Mouse (Mus musculus) embryonic fibroblast, embryonic 13.5 days (primary cell): ENCODE results near the gene Brpf1. TPM values are rescaled to one million over a fixed set of nuclear protein-coding genes. Genes with fewer than 3 reads are reported as not detected.

Experiments
- H3K27ac ChIP-seq: 2 replicates; pipeline ENCODE4 v1.5.1; 2012; ENCODE audit warnings: low read length, control low read depth, inconsistent platforms; ENCODE audit not compliant: insufficient read depth
- H3K4me1 ChIP-seq: 2 replicates; pipeline ENCODE4 v1.6.1; 2011; ENCODE audit warnings: low read length; ENCODE audit not compliant: control insufficient read depth, insufficient read depth
- H3K4me3 ChIP-seq: 2 replicates; pipeline ENCODE4 v1.5.1; 2011; ENCODE audit warnings: mild to moderate bottlenecking, control low read depth, low read length; ENCODE audit not compliant: insufficient read depth
- CTCF ChIP-seq: IDR thresholded peaks from 2 replicates; pipeline ENCODE4 v1.5.1; 2011; ENCODE audit warnings: mild to moderate bottlenecking, control low read depth, low read length, moderate library complexity, borderline replicate concordance; ENCODE audit not compliant: insufficient read depth
- POLR2A ChIP-seq: IDR thresholded peaks from 2 replicates; pipeline ENCODE4 v1.6.1; 2011; ENCODE audit warnings: low read depth, mild to moderate bottlenecking, control low read depth, low read length, moderate library complexity
- polyA plus RNA-seq: library from polyadenylated mRNA; stranded (reverse); fragments of >200 nt; gene quantifications from 2 replicates; pipeline ENCODE4 v1.2.4, GENCODE M21; 2011; ENCODE audit warnings: low read depth; ENCODE audit not compliant: missing spikeins, insufficient read length

Gene Brpf1
- polyA plus RNA-seq, 1 experiment = 16.5 TPM

DNA sequence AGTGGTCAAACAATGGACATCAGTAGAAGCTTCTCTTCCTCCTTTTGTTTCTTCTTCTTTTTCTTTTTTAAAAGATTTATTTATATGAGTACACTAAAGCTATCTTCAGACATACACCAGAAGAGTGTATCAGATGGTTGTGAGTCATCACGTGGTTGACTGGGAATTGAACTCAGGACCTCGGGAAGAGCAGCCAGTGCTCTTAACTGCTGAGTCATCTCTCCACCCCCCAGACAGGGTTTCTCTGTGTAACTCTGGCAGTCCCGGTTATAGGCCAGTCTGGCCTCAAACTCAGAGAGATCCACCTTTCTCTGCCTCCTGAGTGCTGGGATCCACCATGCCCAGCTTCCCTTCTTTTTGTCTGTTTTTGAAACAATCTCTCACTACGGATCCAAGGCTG, 10.3 kb upstream of the Brpf1 start:
- TF ChIP-seq POLR2A = no peak
- TF ChIP-seq CTCF = no peak
- H3K4me3 ChIP-seq = no peak overlapping the region
- H3K27ac ChIP-seq = no peak overlapping the region
- H3K4me1 ChIP-seq = no peaks in the 10 kb centered on the region

- H3K27ac ChIP-seq = no peak overlapping the region
- TF ChIP-seq CTCF = no peak
- TF ChIP-seq POLR2A = no peak
- H3K4me3 ChIP-seq = no peak overlapping the region
- no peaks in the 10 kb centered on the region for H3K4me1 ChIP-seq
Observed at GRCm38 (mm10) chr6:113301350-113301749, 5.6 kb upstream of the Brpf1 start.

DNA sequence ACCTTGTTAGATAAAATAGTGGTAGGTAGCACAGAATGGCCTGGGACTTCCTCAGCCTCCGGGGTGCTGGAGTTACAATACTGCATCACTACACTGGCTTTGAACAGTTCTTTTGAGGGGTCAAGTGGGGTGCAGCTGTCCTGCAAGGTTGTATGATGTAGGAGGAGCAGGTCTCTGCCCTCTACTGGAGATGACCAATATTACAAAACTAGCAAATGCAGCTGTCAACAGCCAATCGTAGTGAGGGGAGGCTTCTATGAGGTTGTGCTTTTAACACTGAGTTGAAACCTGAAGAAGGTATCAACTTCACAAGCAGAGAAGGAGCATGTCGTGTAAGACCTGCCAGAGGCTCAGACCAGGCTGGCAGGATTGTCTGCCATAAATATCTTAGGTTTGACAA, 4.7 kb upstream of the Brpf1 start:
- Histone ChIP-seq H3K4me1 (no peaks in the 10 kb centered on the region), H3K4me3 (no peak overlapping the region)
- TF ChIP-seq POLR2A (no peak), CTCF (no peak)

GRCm38 (mm10) chr6:113306322-113306985, 483 bp upstream of the Brpf1 start:
- Histone ChIP-seq H3K4me1 (peaks cover 4% of the 10 kb centered on the region; the same call in 1 of the 2 replicates), H3K4me3 (peak overlapping the region; percentile 96), H3K27ac (peak overlapping the region; percentile 100)
- TF ChIP-seq CTCF (no peak), POLR2A (peak; percentile 45; the same call in 1 of the 2 replicates)

More for the DNA sequence above, 4.7 kb upstream of the Brpf1 start:
- no peak overlapping the region for H3K27ac ChIP-seq

DNA sequence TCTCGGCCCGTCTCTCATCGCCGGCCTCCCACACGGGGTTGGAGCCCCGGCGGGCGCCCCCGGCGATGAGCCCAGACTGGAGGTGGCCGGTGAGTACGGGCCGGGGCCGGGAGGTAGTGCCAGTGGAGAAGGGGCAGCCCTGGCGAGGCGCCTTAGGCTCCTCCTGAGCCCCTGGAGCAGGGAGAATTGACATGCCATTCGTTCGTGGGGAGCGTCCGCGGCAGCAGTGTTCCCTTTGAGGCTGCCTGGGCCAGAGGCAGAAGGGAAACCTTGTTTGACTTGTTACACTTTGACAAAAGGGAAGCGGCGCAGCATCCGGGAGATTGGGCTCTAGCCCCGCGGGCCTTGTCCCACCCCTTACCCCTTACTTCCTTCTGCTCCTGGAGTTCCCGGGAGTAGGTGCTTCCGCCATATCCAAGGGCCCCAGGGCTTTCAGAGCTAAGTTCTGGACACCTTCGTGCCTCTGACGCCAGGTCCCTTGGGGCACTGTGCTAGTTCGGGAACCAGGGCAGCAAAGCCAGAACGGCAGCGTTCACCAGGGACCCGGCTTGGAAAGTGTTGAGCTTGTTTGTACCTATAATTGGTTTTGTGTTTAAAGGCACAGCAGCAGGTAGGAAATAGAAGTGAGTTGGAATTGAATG, 664 bp downstream of the Brpf1 start:
- Histone ChIP-seq H3K4me3 (peak overlapping the region; percentile 96), H3K4me1 (peaks cover 4% of the 10 kb centered on the region; the same call in 1 of the 2 replicates), H3K27ac (peak overlapping the region; percentile 100)
- no peak for TF ChIP-seq CTCF
- no peak for TF ChIP-seq POLR2A

DNA sequence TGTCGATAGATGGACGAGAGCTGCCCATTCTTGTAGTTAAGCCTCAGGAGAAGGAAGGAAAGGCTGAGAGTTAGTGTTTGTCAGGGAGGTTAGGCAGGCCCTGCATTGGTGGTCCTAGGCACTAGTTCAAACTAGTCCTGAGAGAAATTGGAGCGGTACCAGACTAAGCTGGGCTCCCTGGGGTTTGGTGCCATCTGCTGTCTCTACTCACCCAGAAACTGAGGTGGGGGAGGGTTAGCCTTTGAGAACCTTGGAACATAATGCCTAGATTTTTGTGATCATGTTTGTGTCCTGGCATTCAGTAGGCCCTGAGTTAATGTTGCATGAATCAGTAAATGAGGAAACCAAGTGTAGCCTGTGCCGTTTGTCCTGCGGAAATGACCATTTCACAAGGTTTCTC, 1.2 kb downstream of the Brpf1 start:
- peak overlapping the region; percentile 100 for H3K27ac ChIP-seq
- peak overlapping the region; percentile 96 for H3K4me3 ChIP-seq
- TF ChIP-seq POLR2A (no peak), CTCF (no peak)
- peaks cover 4% of the 10 kb centered on the region; the same call in 1 of the 2 replicates for H3K4me1 ChIP-seq

DNA sequence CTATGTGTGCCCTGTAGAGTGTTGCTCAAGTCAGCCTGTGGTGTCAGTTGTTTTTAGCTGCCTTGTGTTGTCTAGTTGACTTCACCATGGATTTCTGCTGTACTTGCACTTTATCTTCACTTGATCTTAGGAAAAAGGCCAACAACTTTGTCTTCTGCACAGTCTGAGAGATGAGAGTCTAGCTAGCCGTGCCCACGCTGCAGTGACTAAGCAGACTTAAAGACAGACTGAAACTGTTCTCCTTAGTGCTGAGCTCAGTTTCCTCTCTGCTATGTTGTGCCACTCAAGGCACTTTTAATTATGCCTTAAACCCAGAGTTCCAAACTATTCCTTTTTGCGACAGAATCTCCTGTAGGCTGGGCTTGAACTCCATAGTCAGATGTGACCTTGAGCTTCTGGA, 9.0 kb downstream of the Brpf1 start:
- no peak for TF ChIP-seq CTCF
- TF ChIP-seq POLR2A = no peak

GRCm38 (mm10) chr6:113326533-113327315, 19.8 kb downstream of the Brpf1 start, which contains the start of gene Ogg1:
Gene Ogg1 (plus strand): TSS chr6:113326972.
- Histone ChIP-seq H3K27ac (peak within 1 kb of the TSS; percentile 71), H3K4me1 (peaks cover 10% of the 10 kb centered on the region)
- TF ChIP-seq CTCF (no peak), POLR2A (peak; percentile 99)

More for the DNA sequence above, 9.0 kb downstream of the Brpf1 start:
- H3K4me3 ChIP-seq = no peak overlapping the region
- H3K4me1 ChIP-seq = no peaks in the 10 kb centered on the region
- H3K27ac ChIP-seq = no peak overlapping the region

DNA sequence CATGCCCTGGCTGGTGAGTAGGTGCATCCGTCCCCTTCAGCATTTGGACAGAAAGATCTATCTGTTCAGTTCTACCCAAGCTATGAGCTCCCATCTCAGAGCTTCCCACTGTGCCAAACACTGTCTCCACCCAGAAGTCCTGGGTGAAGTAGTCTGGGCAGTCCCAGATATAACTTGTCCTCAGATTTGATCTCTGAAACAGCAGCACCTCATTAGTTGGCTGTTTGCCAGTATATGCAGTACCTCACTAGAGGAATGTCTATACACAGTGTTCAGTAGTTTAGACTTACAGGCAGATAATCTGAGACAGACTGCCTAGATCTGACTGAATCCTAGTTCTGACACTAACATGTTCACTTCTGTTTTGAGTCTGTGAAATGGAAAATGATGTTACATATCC, 22.5 kb downstream of the Brpf1 start:
- peaks cover 10% of the 10 kb centered on the region for H3K4me1 ChIP-seq
- TF ChIP-seq POLR2A = no peak
- TF ChIP-seq CTCF = no peak

More at GRCm38 (mm10) chr6:113326533-113327315, 19.8 kb downstream of the Brpf1 start, which contains the start of gene Ogg1:
- H3K4me3 ChIP-seq = peak within 1 kb of the TSS; percentile 66

More for the DNA sequence above, 22.5 kb downstream of the Brpf1 start:
- no peak overlapping the region for H3K27ac ChIP-seq
- H3K4me3 ChIP-seq = no peak overlapping the region
